ENCODE assay signal across 11 mouse cellular contexts in the genomic region with DNA sequence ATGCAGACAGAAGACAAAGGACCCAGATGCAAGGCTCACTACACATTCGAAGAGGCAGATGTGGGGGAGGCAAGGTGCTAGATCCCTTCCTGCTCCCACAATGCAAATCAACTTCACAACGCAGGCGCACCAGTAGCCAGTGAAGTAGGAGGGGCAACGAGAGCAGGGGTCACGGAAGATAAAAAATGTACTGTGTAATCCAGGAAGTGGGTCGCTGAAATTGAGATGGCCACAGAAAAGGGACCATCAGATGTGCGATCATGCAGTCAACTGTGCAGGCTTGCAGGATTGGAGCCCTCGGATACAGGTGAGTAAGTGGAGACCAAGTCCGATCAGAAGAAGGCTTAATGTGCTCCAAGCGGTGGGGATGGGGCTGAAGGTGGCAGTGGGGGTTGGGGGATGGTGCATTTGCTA. TPM values are rescaled to one million over a fixed set of nuclear protein-coding genes. Genes with fewer than 3 reads are reported as not detected.
DNase-seq lines count a peak whose midpoint lies in the region; ATAC-seq and TF ChIP-seq lines count a peak whose summit lies in the region.
"Had no signal": no experiment of that assay in that cellular context is flagged by ENCODE, and none has a peak within 500 bp of the region (broad histone marks: within the 10 kb centered on the region; RNA-seq: fewer than 3 reads in every experiment).

No protein-coding gene starts in this region.

- 63% methylated on average over 10 of the region's 10 CpGs for WGBS in intestine, embryonic 14.5 days
- WGBS in liver, embryonic 11.5 days, result 48% methylated on average over 10 of the region's 10 CpGs
- 69% methylated on average over 10 of the region's 10 CpGs for WGBS in midbrain, embryonic 13.5 days

- no peaks in the 10 kb centered on the region for H3K9me3 ChIP-seq in CH12.LX (replicated peaks; ENCODE audit: low read length)
- no peaks in the 10 kb centered on the region for H3K9me3 ChIP-seq in intestine, embryonic 14.5 days (ENCODE audit: control insufficient read depth, low read length)
- no peaks in the 10 kb centered on the region for H3K9me3 ChIP-seq in liver, embryonic 11.5 days (ENCODE audit: control insufficient read depth, low read length)
- no peaks in the 10 kb centered on the region for H3K9me3 ChIP-seq in midbrain, embryonic 13.5 days
- H3K9me3 ChIP-seq: embryonic facial prominence, embryonic 13.5 days had no signal

- DNase-seq in frontal cortex, postnatal 25 days (ENCODE audit: low spot score in 2 of 2), result no peak
- peak; percentile 96 for DNase-seq in CH12.LX (ENCODE audit: extremely low read depth)
- no peak for DNase-seq in intestine, embryonic 14.5 days (ENCODE audit: low spot score)
- no peak for DNase-seq in liver, embryonic 11.5 days (ENCODE audit: low spot score)
- DNase-seq in left cerebral cortex, adult 18-20 months (ENCODE audit: low spot score in 2 of 2), result no peak
- no peak for DNase-seq in ovary, adult 18-20 months (ENCODE audit: low spot score)
- DNase-seq: gastrocnemius, postnatal 14 days had no signal

- peaks cover 49% of the 10 kb centered on the region for H3K79me2 ChIP-seq in CH12.LX (replicated peaks; ENCODE audit: control insufficient read depth, extremely low read depth, insufficient read depth, poor library complexity, severe bottlenecking)

- H3K4me2 ChIP-seq in CH12.LX (ENCODE audit: insufficient read depth, low read depth, poor library complexity, severe bottlenecking), result peak overlapping the region; percentile 69
- no peak overlapping the region for H3K4me2 ChIP-seq in intestine, embryonic 14.5 days (ENCODE audit: low read length)
- peak overlapping the region; percentile 52 for H3K4me2 ChIP-seq in liver, embryonic 11.5 days
- H3K4me2 ChIP-seq in midbrain, embryonic 13.5 days (replicated peaks), result no peak overlapping the region
- H3K4me2 ChIP-seq: embryonic facial prominence, embryonic 13.5 days had no signal

- peak overlapping the region; percentile 75 to 90 (median 79) for H3K4me3 ChIP-seq in CH12.LX (replicated peaks in 1 of 3; ENCODE audit: low read depth in 2 of 3, low read length in 2 of 3, poor library complexity in 1 of 3)
- H3K4me3 ChIP-seq in intestine, embryonic 14.5 days (ENCODE audit: low read depth, low read length), result 0 out of 2 replicates have a peak overlapping the region, but pooled peaks have one; percentile 2
- peak overlapping the region; percentile 46 for H3K4me3 ChIP-seq in liver, embryonic 11.5 days (ENCODE audit: low read depth, low read length)
- H3K4me3 ChIP-seq in midbrain, embryonic 13.5 days (replicated peaks), result no peak overlapping the region
- H3K4me3 ChIP-seq: embryonic facial prominence, embryonic 13.5 days had no signal

- H3K36me3 ChIP-seq in CH12.LX (replicated peaks in 1 of 2; ENCODE audit: control insufficient read depth in 1 of 2, insufficient read depth in 1 of 2, low read length in 1 of 2), result peaks cover 20 to 28% of the 10 kb centered on the region in 2 experiments
- no peaks in the 10 kb centered on the region for H3K36me3 ChIP-seq in intestine, embryonic 14.5 days (ENCODE audit: control insufficient read depth, insufficient read depth, low read length)
- H3K36me3 ChIP-seq in liver, embryonic 11.5 days (ENCODE audit: control insufficient read depth, insufficient read depth, low read length), result no peaks in the 10 kb centered on the region
- H3K36me3 ChIP-seq in midbrain, embryonic 13.5 days, result no peaks in the 10 kb centered on the region
- H3K36me3 ChIP-seq: embryonic facial prominence, embryonic 13.5 days had no signal

- in situ Hi-C loops in CH12.LX (cut with MboI; ENCODE audit: low pct_ligation_motif_present, low pct_unique_long_range_greater_than_20kb, low sequenced_read_pairs), result no loop called here

- H3K4me1 ChIP-seq in CH12.LX (ENCODE audit: control insufficient read depth in 1 of 2, insufficient read depth in 2 of 2), result peaks cover 0 to 28% of the 10 kb centered on the region in 2 experiments; a peak in 2 of 4 replicates
- H3K4me1 ChIP-seq in intestine, embryonic 14.5 days (replicated peaks; ENCODE audit: control insufficient read depth, insufficient read depth, low read length), result 0 out of 2 replicates have a peak, but pooled peaks cover 2% of the 10 kb centered on the region
- H3K4me1 ChIP-seq in liver, embryonic 11.5 days (replicated peaks; ENCODE audit: control insufficient read depth, insufficient read depth, low read length), result no peaks in the 10 kb centered on the region
- H3K4me1 ChIP-seq in midbrain, embryonic 13.5 days (replicated peaks), result no peaks in the 10 kb centered on the region
- H3K4me1 ChIP-seq: embryonic facial prominence, embryonic 13.5 days had no signal

- no peaks in the 10 kb centered on the region for H3K27me3 ChIP-seq in CH12.LX (replicated peaks)
- H3K27me3 ChIP-seq in intestine, embryonic 14.5 days (replicated peaks; ENCODE audit: control insufficient read depth, insufficient read depth, low read length), result no peaks in the 10 kb centered on the region
- no peaks in the 10 kb centered on the region for H3K27me3 ChIP-seq in liver, embryonic 11.5 days (replicated peaks; ENCODE audit: control insufficient read depth, insufficient read depth, low read length)
- H3K27me3 ChIP-seq in midbrain, embryonic 13.5 days, result no peaks in the 10 kb centered on the region
- H3K27me3 ChIP-seq: embryonic facial prominence, embryonic 13.5 days had no signal

- H3K9ac ChIP-seq in CH12.LX (ENCODE audit: insufficient read depth, low read depth), result peak overlapping the region; percentile 80
- no peak overlapping the region for H3K9ac ChIP-seq in intestine, embryonic 14.5 days (ENCODE audit: low read length)
- H3K9ac ChIP-seq in liver, embryonic 11.5 days (ENCODE audit: low read depth, low read length), result no peak overlapping the region
- H3K9ac ChIP-seq in midbrain, embryonic 13.5 days (replicated peaks), result no peak overlapping the region
- H3K9ac ChIP-seq: embryonic facial prominence, embryonic 13.5 days had no signal

- TF ChIP-seq POLR2A in CH12.LX (IDR thresholded peaks at IDR 0.05; ENCODE audit: low read depth, low read length), result peak; percentile 91

- TF ChIP-seq EP300 in CH12.LX (IDR thresholded peaks at IDR 0.05; ENCODE audit: low read length), result no peak

- TF ChIP-seq CTCF in CH12.LX (conservative IDR thresholded peaks at IDR 0.05 in 1 of 2, IDR thresholded peaks at IDR 0.05 in 1 of 2; ENCODE audit: low read depth in 2 of 2, low read length in 2 of 2), result no peak

- ATAC-seq in frontal cortex, adult (ENCODE audit: low TSS enrichment), result 0 out of 2 replicates have a peak, but pooled peaks have one; percentile 62
- no peak for ATAC-seq in intestine, embryonic 14.5 days (replicated peaks; ENCODE audit: low FRiP score, low TSS enrichment, low read depth)
- ATAC-seq in liver, embryonic 11.5 days (replicated peaks; ENCODE audit: low FRiP score), result peak; percentile 36; the same call in 1 of the 2 replicates
- ATAC-seq in midbrain, embryonic 13.5 days, result no peak
- ATAC-seq: midbrain, embryonic 16.5 days had no signal

- H3K27ac ChIP-seq in CH12.LX (ENCODE audit: insufficient read depth, low read depth), result peak overlapping the region; percentile 51; the same call in 1 of the 2 replicates
- no peak overlapping the region for H3K27ac ChIP-seq in intestine, embryonic 14.5 days (ENCODE audit: low read depth)
- H3K27ac ChIP-seq in liver, embryonic 11.5 days (ENCODE audit: low read depth, low read length), result no peak overlapping the region
- H3K27ac ChIP-seq in midbrain, embryonic 13.5 days, result no peak overlapping the region
- H3K27ac ChIP-seq: embryonic facial prominence, embryonic 13.5 days had no signal

- no peak for TF ChIP-seq RAD21 in CH12.LX (IDR thresholded peaks at IDR 0.05; ENCODE audit: low read depth, low read length)

- dilution Hi-C loops in CH12.LX (cut with MboI; ENCODE audit: extremely low pct_ligation_motif_present, extremely low pct_unique_long_range_greater_than_20kb, low sequenced_read_pairs), result no loop called here

TF ChIP-seq in CH12.LX, 34 proteins besides CTCF, POLR2A, EP300 and RAD21 (continues in another document):
- TF ChIP-seq NRF1 (IDR thresholded peaks at IDR 0.05; ENCODE audit: low read depth, low read length) (peak; percentile 93), GABPA (IDR thresholded peaks at IDR 0.05; ENCODE audit: insufficient replicate concordance, low read depth, low read length) (no peak), ELF1 (IDR thresholded peaks at IDR 0.05; ENCODE audit: low read depth, low read length) (peak; percentile 95), ZMIZ1 (IDR thresholded peaks at IDR 0.05; ENCODE audit: low read depth, low read length) (no peak; the same call in 1 of the 2 replicates), POLR2AphosphoS2 (IDR thresholded peaks at IDR 0.05; ENCODE audit: low read depth, low read length) (no peak), TBP (conservative IDR thresholded peaks at IDR 0.05; ENCODE audit: low read depth, low read length) (peak; percentile 82), BHLHE40 (IDR thresholded peaks at IDR 0.05; ENCODE audit: low read depth, low read length) (no peak), JUND (conservative IDR thresholded peaks at IDR 0.05; ENCODE audit: low read depth, low read length) (no peak), NELFE (IDR thresholded peaks at IDR 0.05; ENCODE audit: low read depth, low read length) (peak; percentile 87), MAX (IDR thresholded peaks at IDR 0.05; ENCODE audit: low read length) (no peak), JUN (IDR thresholded peaks at IDR 0.05; ENCODE audit: insufficient read depth, low read depth, low read length) (no peak), UBTF (IDR thresholded peaks at IDR 0.05; ENCODE audit: low read depth, low read length) (no peak), USF1 (IDR thresholded peaks at IDR 0.05; ENCODE audit: low read depth, low read length) (no peak), MAZ (IDR thresholded peaks at IDR 0.05; ENCODE audit: low read depth, low read length) (no peak), SIN3A (IDR thresholded peaks at IDR 0.05; ENCODE audit: low read length) (no peak)

RNA-seq across cellular contexts. Expression of a gene that starts 27.0 kb away (rescaled TPM):
- total RNA-seq in CH12.LX (2012; rRNA removed), result not detected in 2 replicates
- total RNA-seq in CH12.LX (2014; rRNA removed), result not detected in 2 replicates
- polyA plus RNA-seq in CH12.LX (2012; ENCODE audit: insufficient read length, low read depth), result not detected in 2 replicates
- 1.4 and 1.9 TPM in 2 replicates for polyA plus RNA-seq in intestine, embryonic 14.5 days (2014; fragmentation: Nextera tagmentation; extraction: Ambion mirVana)
- 0.51 TPM in 2 replicates for polyA plus RNA-seq in liver, embryonic 11.5 days (2014; fragmentation: Nextera tagmentation; extraction: Ambion mirVana)
- polyA plus RNA-seq in midbrain, embryonic 13.5 days (2015; fragmentation: Nextera tagmentation; extraction: Ambion mirVana), result 0.46 and 0.53 TPM in 2 replicates
- total RNA-seq in left cerebral cortex, adult 18-20 months (2021), result 1 to 10 TPM; 1.6 to 1.8 TPM

RNA-seq across cellular contexts. Expression of a gene that starts 40.4 kb away (rescaled TPM):
- 4.7 and 5.3 TPM in 2 replicates for total RNA-seq in CH12.LX (2012; rRNA removed)
- total RNA-seq in CH12.LX (2014; rRNA removed), result 3.4 and 3.6 TPM in 2 replicates
- polyA plus RNA-seq in CH12.LX (2012; ENCODE audit: insufficient read length, low read depth), result 3.4 and 3.8 TPM in 2 replicates
- 9.2 and 10.3 TPM in 2 replicates for polyA plus RNA-seq in intestine, embryonic 14.5 days (2014; fragmentation: Nextera tagmentation; extraction: Ambion mirVana)
- 4.2 and 5.4 TPM in 2 replicates for polyA plus RNA-seq in liver, embryonic 11.5 days (2014; fragmentation: Nextera tagmentation; extraction: Ambion mirVana)
- polyA plus RNA-seq in midbrain, embryonic 13.5 days (2015; fragmentation: Nextera tagmentation; extraction: Ambion mirVana), result 5.1 TPM in 2 replicates
- total RNA-seq in left cerebral cortex, adult 18-20 months (2021), result 10 to 100 TPM; 63.8 to 79.8 TPM

Comparison
In these comparisons a context has a peak if more than half of its experiments do, and no peak if none do; other contexts are left out.
1. ATAC-seq: peak in frontal cortex, adult (single experiment) and liver, embryonic 11.5 days (single experiment); none in intestine, embryonic 14.5 days (single experiment) and midbrain, embryonic 13.5 days (single experiment).
2. H3K4me2 ChIP-seq: peak in CH12.LX (single experiment) and liver, embryonic 11.5 days (single experiment); none in intestine, embryonic 14.5 days (single experiment) and midbrain, embryonic 13.5 days (single experiment).